Mouse (Mus musculus): Measurements from ENCODE around the gene Nmb.

The Nmb gene

GRCm38 (mm10) chr7:80857181-80857580 is 47.7 kb downstream of the Nmb start:
- peak; percentile 54 for DNase-seq (ENCODE audit: low spot score)

DNA sequence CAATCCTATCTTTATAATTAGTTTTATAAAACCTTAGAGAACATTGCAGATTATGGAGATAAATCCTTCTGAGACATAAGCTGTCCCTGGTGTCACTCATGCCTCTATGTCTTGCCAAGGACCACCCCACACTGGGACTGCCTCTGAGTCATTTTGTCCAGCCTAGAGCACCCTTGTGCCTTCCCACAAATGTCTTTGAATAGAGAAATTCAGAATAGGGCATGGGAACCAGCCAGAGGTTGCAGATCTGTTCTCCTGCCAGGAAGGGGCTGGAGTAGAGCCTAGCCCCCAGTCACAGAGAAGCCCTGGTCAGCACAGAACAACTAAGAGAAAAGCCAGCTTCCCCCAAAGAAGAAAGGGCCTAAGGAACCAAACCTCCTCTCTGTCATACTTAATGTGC is 49.6 kb downstream of the Nmb start:
- DNase-seq (ENCODE audit: low spot score), result no peak

DNA sequence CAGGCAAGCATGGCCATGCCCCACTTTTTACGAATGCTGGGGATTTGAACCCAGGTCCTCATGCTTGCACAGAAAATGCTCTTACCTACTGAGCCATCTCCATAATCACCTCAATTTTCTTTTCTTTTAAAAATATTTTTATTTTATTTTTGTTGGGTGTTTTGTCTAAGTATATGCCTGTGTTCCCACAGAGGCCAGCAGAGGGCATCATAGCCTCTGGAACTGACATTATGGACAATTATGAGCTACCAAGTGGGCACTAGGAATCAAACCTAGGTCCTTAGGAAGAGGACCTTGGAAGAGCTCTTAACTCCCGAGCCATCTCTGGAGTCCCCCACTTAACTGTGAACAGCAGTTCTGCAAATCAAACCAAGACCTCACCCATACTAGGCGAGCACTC is 51.7 kb downstream of the Nmb start:
- DNase-seq (ENCODE audit: low spot score), result no peak
